Mouse (Mus musculus) thymus, adult 2 months (tissue): ENCODE results near the gene Ano9. TPM values are rescaled to one million over a fixed set of nuclear protein-coding genes. Genes with fewer than 3 reads are reported as not detected.

Experiments used
- DNase-seq: peaks from one replicate; pipeline ENCODE4 v3.0.0; 2021
- H3K27ac ChIP-seq: fragments of 200-500 bp; 2 replicates; pipeline ENCODE4 v1.5.1; 2012; ENCODE audit warnings: low read length, control low read depth; ENCODE audit not compliant: control insufficient read depth, insufficient read depth
- H3K27me3 ChIP-seq: fragments of 200-500 bp; 2 replicates; pipeline ENCODE4 v1.6.1; 2012; ENCODE audit warnings: mild to moderate bottlenecking, low read length, moderate library complexity, mixed read lengths; ENCODE audit not compliant: control insufficient read depth, insufficient read depth
- H3K36me3 ChIP-seq: fragments of 200-500 bp; 2 replicates; pipeline ENCODE4 v1.6.1; 2012; ENCODE audit warnings: mild to moderate bottlenecking, low read length, moderate library complexity; ENCODE audit not compliant: control insufficient read depth, insufficient read depth
- H3K4me1 ChIP-seq: fragments of 200-500 bp; replicated peaks from 2 replicates; pipeline ENCODE4 v1.6.1; 2012; ENCODE audit warnings: low read length; ENCODE audit not compliant: control insufficient read depth, insufficient read depth
- H3K4me3 ChIP-seq: fragments of 200-500 bp; 2 replicates; pipeline ENCODE4 v1.5.1; 2012; ENCODE audit warnings: mild to moderate bottlenecking, low read length, control low read depth, moderate library complexity; ENCODE audit not compliant: control insufficient read depth, insufficient read depth
- CTCF ChIP-seq: fragments of 200-500 bp; IDR thresholded peaks from 2 replicates; pipeline ENCODE4 v1.5.1; 2012; ENCODE audit warnings: mild to moderate bottlenecking, control low read depth, low read length, moderate library complexity, borderline replicate concordance; ENCODE audit not compliant: control insufficient read depth, poor library complexity, insufficient read depth; ENCODE audit errors: extremely low read depth
- POLR2A ChIP-seq: fragments of 200-500 bp; IDR thresholded peaks from 2 replicates; pipeline ENCODE4 v1.6.1; 2012; ENCODE audit warnings: mild to moderate bottlenecking, low read length, control low read depth, moderate library complexity; ENCODE audit not compliant: control insufficient read depth, poor library complexity, insufficient read depth; ENCODE audit errors: extremely low read depth
- WGBS: fragments of 180-500 bp; shearing (Covaris S2); methylation state at CpG from one replicate; pipeline ENCODE4 v1.1.7; 2018; 5-methylcytosine and 5-hydroxymethylcytosine counted together
- polyA plus RNA-seq: library from polyadenylated mRNA; depleted of rRNA; stranded (reverse); fragments of >200 nt; gene quantifications from 2 replicates; pipeline ENCODE4 v1.2.3, GENCODE M21; 2012

Gene Ano9
- polyA plus RNA-seq, 1 experiment = 2.9 TPM

- Histone ChIP-seq H3K4me1 (peaks cover 34% of the 10 kb centered on the region), H3K27ac (no peak overlapping the region), H3K27me3 (peaks cover 7% of the 10 kb centered on the region), H3K36me3 (no peaks in the 10 kb centered on the region), H3K4me3 (no peak overlapping the region)
- no peak for DNase-seq
- TF ChIP-seq CTCF = no peak
- no peak for TF ChIP-seq POLR2A
- WGBS = 83% methylated on average over 19 of the region's 19 CpGs
Observed at GRCm38 (mm10) chr7:141068351-141068750, 49.3 kb downstream of the Ano9 start.

DNA sequence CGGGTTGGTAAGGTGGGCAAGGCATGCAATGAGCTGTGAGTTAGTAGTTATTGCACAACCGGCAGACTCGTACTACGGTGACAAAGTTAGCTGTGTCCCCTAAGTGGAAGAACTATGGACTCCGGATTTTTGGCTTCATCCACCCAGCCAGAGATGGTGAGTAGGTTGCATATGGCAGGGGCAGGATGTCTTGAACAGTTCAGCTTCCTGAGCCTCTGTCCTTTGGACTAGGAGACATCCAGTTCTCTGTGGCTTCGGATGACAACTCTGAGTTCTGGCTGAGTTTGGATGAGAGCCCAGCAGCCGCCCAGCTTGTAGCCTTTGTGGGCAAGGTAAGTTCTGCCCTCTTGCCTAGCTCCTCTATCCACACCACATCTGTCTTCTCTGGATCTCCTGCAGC is 53.0 kb downstream of the Ano9 start:
- Histone ChIP-seq H3K36me3 (no peaks in the 10 kb centered on the region), H3K27me3 (peaks cover 6% of the 10 kb centered on the region; the same call in 1 of the 2 replicates), H3K27ac (no peak overlapping the region), H3K4me3 (no peak overlapping the region), H3K4me1 (peaks cover 26% of the 10 kb centered on the region)
- TF ChIP-seq CTCF (no peak), POLR2A (no peak)
- 85% methylated on average over 7 of the region's 7 CpGs for WGBS
- no peak for DNase-seq

DNA sequence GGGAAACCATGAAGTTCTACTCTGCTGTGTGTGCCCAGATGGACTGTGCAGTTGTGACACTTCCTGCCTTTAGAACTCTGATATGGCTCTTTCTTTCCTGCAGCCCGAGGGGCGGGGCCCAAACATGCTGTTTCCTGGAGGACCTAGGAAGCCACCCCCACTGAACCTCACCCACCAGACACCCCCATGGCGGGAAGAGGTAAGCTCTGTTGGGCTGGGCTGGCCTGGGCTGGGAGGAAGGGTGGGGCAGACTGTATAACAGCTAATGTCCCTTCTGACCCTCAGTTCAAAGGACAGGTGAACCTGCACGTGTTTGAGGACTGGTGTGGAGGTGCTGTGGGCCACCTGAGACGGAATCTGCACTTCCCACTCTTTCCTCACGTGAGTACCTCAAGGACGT is 53.4 kb downstream of the Ano9 start:
- peak; percentile 21 for DNase-seq
- TF ChIP-seq CTCF (no peak), POLR2A (no peak)
- WGBS = 43% methylated on average over 7 of the region's 7 CpGs
- H3K27me3 ChIP-seq = peaks cover 6% of the 10 kb centered on the region; the same call in 1 of the 2 replicates
- no peak overlapping the region for H3K4me3 ChIP-seq
- no peak overlapping the region for H3K27ac ChIP-seq
- H3K36me3 ChIP-seq = no peaks in the 10 kb centered on the region
- H3K4me1 ChIP-seq = peaks cover 27% of the 10 kb centered on the region

DNA sequence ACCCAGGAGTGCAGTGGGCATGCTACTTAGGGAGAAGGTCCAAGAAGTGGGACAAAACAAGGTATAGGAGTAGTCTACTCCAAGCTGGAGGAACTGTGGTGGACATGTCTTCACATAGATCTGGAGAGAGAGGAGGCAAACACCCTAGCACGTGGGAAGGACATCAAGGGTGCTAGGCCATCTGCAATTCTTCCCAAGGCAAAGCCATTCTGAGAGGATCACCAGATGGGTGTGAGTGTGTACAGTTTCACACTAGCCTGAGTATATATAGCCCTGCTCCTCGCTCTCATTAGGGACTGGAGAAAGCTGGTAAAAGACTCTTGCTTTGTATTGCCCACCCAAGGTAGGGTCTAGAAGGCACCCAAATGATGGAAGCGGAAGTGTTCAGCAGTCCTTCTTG is 54.3 kb downstream of the Ano9 start:
- 97% methylated on average over 3 of the region's 3 CpGs for WGBS
- Histone ChIP-seq H3K36me3 (no peaks in the 10 kb centered on the region), H3K4me3 (no peak overlapping the region), H3K4me1 (peaks cover 27% of the 10 kb centered on the region), H3K27me3 (peaks cover 6% of the 10 kb centered on the region; the same call in 1 of the 2 replicates), H3K27ac (no peak overlapping the region)
- no peak for DNase-seq
- TF ChIP-seq CTCF = no peak
- no peak for TF ChIP-seq POLR2A

DNA sequence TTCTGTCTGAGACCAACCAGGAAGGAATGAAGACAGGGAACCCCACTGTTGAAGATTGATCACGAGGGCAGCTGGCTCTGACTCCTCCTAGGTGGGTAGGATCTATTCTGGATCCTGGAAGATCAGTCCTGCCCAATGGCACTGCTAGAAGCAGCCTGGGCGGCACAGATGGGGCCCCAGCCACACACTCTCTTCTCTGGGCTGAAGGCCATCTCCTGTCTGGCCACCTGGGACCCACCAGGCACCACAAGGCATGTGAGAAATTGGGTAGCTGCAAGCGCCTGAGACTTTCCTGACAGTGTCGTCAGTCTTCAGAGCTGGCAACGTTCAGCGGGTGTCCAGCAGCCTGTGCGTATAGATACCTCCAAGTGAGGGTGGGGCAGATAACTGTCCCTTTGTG is 55.1 kb downstream of the Ano9 start:
- DNase-seq = no peak
- 71% methylated on average over 7 of the region's 7 CpGs for WGBS

GRCm38 (mm10) chr7:141061269-141061692 is 56.3 kb downstream of the Ano9 start:
- Histone ChIP-seq H3K27ac (no peak overlapping the region), H3K4me3 (no peak overlapping the region), H3K36me3 (no peaks in the 10 kb centered on the region), H3K27me3 (peaks cover 6% of the 10 kb centered on the region; the same call in 1 of the 2 replicates), H3K4me1 (peaks cover 22% of the 10 kb centered on the region)
- TF ChIP-seq POLR2A = no peak
- no peak for TF ChIP-seq CTCF
- DNase-seq = no peak
- WGBS = 9% methylated on average over 37 of the region's 37 CpGs

More for the DNA sequence above, 55.1 kb downstream of the Ano9 start:
- H3K27ac ChIP-seq = no peak overlapping the region
- peaks cover 22% of the 10 kb centered on the region for H3K4me1 ChIP-seq
- no peaks in the 10 kb centered on the region for H3K36me3 ChIP-seq
- H3K27me3 ChIP-seq = peaks cover 6% of the 10 kb centered on the region; the same call in 1 of the 2 replicates
- no peak for TF ChIP-seq CTCF
- no peak for TF ChIP-seq POLR2A
- H3K4me3 ChIP-seq = no peak overlapping the region
